Mouse (Mus musculus) CD4-positive helper T cell, adult 2 months (primary cell): ENCODE data around the gene Opn5.

Experiments
- DNase-seq: peaks from one replicate; pipeline ENCODE4 v3.0.0-alpha.2; 2012; ENCODE audit warnings: low read depth, missing footprints, low spot score

Gene Opn5

GRCm38 (mm10) chr17:42611295-42611694, at the start of gene Opn5:
Gene Opn5 (minus strand): TSS chr17:42611395.
- no peak for DNase-seq

DNA sequence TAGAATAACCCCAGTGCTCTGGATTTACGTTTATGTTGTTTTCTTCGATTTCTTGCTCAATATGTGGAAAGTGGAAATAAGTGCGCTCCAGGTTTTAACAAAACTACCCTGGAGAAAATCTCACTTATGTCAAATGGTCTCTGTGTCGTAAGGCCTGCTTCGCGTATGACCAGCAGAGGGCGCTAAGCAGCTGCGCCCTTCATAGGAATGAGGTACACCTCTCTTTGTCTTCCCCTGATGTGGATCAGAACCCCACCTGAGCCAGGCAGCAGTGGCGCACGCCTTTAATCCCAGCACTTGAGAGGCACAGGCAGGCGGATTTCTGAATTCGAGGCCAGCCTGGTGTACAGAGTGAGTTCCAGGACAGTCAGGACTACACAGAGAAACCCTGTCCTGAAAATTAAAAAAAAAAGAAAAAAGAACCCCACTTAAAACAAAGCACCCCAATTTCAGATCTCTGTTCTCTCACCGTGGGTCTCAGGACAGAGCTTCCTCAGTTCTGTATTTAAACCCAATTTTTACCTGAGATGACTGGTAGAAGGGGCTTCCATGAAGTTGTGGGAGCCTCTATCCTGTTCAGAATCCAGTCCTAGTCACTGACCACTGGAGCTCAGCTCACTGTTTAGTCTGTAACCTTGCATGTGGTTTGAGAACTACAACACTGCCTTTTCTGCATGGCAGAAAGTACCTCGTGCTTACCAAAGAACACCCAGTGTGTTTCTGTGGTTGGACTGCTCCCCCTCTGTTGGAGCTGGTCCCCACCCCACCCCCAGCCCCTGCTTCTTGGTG, 47.6 kb upstream of the Opn5 start:
- peak; percentile 21 for DNase-seq

GRCm38 (mm10) chr17:42643416-42643815, 32.2 kb upstream of the Opn5 start:
- no peak for DNase-seq

GRCm38 (mm10) chr17:42630206-42630605, 19.0 kb upstream of the Opn5 start:
- no peak for DNase-seq

- peak; percentile 9 for DNase-seq
Measured at GRCm38 (mm10) chr17:42613043-42613737, 2.0 kb upstream of the Opn5 start.

GRCm38 (mm10) chr17:42608270-42608669, 2.9 kb downstream of the Opn5 start:
- DNase-seq = no peak

GRCm38 (mm10) chr17:42602829-42603784, 8.1 kb downstream of the Opn5 start:
- no peak for DNase-seq

DNA sequence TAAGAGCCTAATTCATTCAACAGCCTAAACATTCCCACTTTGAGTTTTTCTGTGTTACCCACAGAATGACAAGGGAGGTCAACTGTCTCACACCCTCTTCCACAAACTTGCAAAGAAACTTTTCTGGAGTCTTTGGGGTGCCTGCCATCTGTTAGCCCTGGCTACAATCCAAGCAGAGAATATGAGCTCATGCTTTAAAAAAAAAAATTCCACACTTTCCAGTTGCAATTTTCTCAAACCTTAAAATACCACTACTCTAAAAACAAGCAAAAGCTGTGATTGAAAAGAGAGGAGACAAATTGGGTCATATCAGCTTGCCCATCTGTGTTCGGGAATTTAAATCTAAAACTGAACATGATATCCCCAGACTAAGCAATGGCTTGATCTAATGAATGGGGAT, 24.7 kb downstream of the Opn5 start:
- DNase-seq = no peak

- no peak for DNase-seq
Measured at GRCm38 (mm10) chr17:42583029-42583331, 28.2 kb downstream of the Opn5 start.

- DNase-seq = no peak
Measured at GRCm38 (mm10) chr17:42582281-42583028, 28.7 kb downstream of the Opn5 start.

DNA sequence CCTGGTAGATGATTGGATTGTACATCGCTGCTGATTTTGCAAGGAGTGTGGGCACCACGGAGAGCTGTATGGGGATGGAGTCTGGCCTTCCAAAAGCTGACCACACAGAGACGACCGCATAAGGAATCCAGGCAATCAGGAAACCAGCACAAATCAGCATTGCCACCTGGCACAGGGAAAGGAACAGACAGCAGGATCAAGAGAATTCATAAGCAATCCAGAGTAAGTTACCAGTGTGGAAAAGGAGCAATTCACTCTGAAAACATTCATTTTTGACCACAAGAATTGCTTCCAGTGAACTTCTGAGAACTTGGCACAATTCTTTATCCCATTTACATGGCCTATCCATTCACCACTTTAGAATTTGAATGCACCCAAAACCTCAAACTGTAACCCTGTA, 30.6 kb downstream of the Opn5 start:
- no peak for DNase-seq

DNA sequence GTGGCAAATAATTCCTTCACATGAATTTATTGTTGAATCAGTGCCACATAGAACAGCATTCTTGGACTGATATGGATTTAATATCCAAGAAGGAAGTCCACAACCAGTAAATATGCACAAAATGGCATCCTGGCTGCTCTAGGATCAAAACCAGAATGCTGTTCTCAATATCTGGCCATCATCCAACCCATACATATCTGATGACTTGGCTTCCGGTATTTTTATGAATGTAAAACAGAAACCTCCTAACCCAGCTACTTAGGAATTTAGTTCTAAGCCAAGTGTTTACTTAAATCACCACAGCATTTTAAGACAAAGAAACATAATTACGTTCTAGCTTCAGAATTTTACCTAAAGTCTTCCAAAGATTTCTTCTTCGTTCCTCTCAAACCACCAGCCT, 31.0 kb downstream of the Opn5 start:
- DNase-seq = no peak

DNA sequence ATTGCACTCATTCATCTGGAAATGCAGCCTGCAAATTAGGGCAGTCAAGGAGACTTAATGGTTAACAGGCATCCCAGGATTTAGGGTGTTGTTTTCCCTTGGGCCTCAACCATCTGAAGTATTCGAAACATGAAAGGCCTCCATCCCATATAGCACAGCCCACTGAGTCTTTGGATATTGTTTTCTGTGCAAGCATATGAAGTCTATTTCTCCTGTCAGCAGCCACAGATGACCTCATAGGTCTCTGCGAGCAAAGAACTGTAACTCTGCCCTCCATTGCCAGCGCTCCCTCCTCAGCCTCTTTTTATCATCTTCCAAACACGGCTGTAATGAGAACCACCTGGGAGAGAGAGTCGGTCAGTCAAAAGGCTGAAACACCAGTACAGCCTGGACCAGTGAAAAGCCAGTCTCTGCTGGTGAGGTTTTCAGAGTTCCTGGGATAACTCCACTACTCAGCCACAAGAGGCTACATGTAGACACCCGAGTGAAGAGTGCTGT, 34.5 kb downstream of the Opn5 start:
- no peak for DNase-seq

DNA sequence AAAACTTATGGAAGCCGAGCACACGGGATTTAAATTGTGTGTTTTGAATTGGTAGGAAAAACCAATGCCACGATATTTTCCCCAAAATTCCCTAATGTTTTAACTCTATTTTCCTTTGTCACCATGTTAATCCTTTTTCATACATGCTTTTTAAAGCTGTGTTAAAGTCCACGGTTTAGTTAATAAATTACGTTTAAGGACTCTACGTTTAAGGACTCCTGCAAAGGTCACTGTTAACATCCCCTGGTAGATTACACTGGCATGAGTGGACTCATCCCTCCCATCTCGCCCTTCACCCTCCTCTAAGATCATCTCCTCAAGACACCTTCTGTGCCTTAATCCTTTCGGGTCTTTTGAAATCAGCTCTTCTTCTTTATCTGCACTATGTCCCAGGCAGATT, 37.4 kb downstream of the Opn5 start:
- no peak for DNase-seq

GRCm38 (mm10) chr17:42549578-42549977, 61.6 kb downstream of the Opn5 start:
- DNase-seq = no peak

GRCm38 (mm10) chr17:42530147-42530546, 81.0 kb downstream of the Opn5 start:
- DNase-seq = no peak

- DNase-seq = no peak
Measured at GRCm38 (mm10) chr17:42509356-42510262, 101.6 kb downstream of the Opn5 start.
